Mouse (Mus musculus): Measurements from ENCODE around the gene Elk3. TPM values are rescaled to one million over a fixed set of nuclear protein-coding genes. Genes with fewer than 3 reads are reported as not detected.

Gene Elk3
- polyA plus RNA-seq, 1 experiment = 15.5 TPM

GRCm38 (mm10) chr10:93287551-93288145 is 23.3 kb downstream of the Elk3 start:
- Histone ChIP-seq H3K4me1 (ENCODE audit: control insufficient read depth, insufficient read depth, low read length) (no peaks in the 10 kb centered on the region; the same call in 1 of the 2 replicates), H3K27ac (ENCODE audit: control insufficient read depth, insufficient read depth, low read depth, low read length, poor library complexity) (no peak overlapping the region), H3K4me3 (replicated peaks; ENCODE audit: control insufficient read depth, low read depth, low read length) (no peak overlapping the region)
- 74% methylated on average over 8 of the region's 8 CpGs for WGBS
- TF ChIP-seq CTCF (IDR thresholded peaks at IDR 0.05; ENCODE audit: control insufficient read depth, insufficient read depth, low read length) = no peak
- TF ChIP-seq POLR2A (IDR thresholded peaks at IDR 0.05; ENCODE audit: borderline replicate concordance, control insufficient read depth, low read depth, low read length) = no peak

DNA sequence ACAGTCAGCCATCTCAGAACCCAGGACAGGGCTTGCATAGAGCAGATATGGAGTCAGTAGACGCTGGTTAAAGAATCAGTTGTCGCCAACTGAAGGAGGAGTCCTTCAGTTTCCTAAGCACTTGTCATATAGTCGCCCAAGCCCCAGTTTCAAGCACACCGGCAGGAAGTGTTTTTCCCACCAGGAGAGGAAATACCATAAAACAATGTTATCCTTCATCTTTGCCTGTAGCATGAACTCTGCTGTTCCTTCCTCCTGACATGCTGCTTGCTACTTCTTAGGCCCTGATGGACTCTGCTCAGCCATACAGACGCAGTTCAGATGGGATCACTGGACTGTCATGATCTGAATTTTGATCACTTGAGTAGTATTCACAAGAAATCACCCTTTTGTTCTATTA is 25.4 kb downstream of the Elk3 start:
- TF ChIP-seq POLR2A (IDR thresholded peaks at IDR 0.05; ENCODE audit: borderline replicate concordance, control insufficient read depth, low read depth, low read length) (no peak), CTCF (IDR thresholded peaks at IDR 0.05; ENCODE audit: control insufficient read depth, insufficient read depth, low read length) (no peak)
- no peak overlapping the region for H3K27ac ChIP-seq (ENCODE audit: control insufficient read depth, insufficient read depth, low read depth, low read length, poor library complexity)
- 55% methylated on average over 5 of the region's 5 CpGs for WGBS
- no peaks in the 10 kb centered on the region; the same call in 1 of the 2 replicates for H3K4me1 ChIP-seq (ENCODE audit: control insufficient read depth, insufficient read depth, low read length)
- no peak overlapping the region for H3K4me3 ChIP-seq (replicated peaks; ENCODE audit: control insufficient read depth, low read depth, low read length)

GRCm38 (mm10) chr10:93283258-93283657 is 27.7 kb downstream of the Elk3 start:
- H3K4me3 ChIP-seq (replicated peaks; ENCODE audit: control insufficient read depth, low read depth, low read length) = no peak overlapping the region
- peak; percentile 10; the same call in 1 of the 2 replicates for TF ChIP-seq CTCF (IDR thresholded peaks at IDR 0.05; ENCODE audit: control insufficient read depth, insufficient read depth, low read length)
- no peak for TF ChIP-seq POLR2A (IDR thresholded peaks at IDR 0.05; ENCODE audit: borderline replicate concordance, control insufficient read depth, low read depth, low read length)
- H3K4me1 ChIP-seq (ENCODE audit: control insufficient read depth, insufficient read depth, low read length) = no peaks in the 10 kb centered on the region; the same call in 1 of the 2 replicates
- H3K27ac ChIP-seq (ENCODE audit: control insufficient read depth, insufficient read depth, low read depth, low read length, poor library complexity) = no peak overlapping the region
- 74% methylated on average over 4 of the region's 4 CpGs for WGBS

DNA sequence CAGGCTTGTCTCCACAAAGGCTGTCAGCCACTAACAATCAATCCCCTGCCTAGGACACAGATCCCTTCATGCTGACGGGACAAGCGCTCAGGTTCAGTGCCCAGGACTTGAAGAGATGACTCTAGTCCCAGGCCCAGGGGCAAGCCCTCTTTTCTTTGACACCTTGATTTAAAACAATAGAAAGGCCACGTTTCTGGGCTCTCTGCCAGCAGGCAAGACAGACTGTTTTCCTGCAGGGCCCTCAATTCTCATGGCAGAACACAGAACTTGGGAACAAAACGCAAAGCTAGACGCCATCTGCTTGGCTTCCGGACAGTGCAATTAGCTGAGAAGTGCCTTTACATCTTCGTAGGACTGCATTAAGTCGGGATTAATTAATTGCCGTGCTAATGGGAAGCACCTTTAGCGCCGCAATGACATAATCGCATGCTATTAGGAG is 28.4 kb downstream of the Elk3 start:
- WGBS = 82% methylated on average over 12 of the region's 12 CpGs
- TF ChIP-seq CTCF (IDR thresholded peaks at IDR 0.05; ENCODE audit: control insufficient read depth, insufficient read depth, low read length) = no peak
- no peak for TF ChIP-seq POLR2A (IDR thresholded peaks at IDR 0.05; ENCODE audit: borderline replicate concordance, control insufficient read depth, low read depth, low read length)
- H3K4me3 ChIP-seq (replicated peaks; ENCODE audit: control insufficient read depth, low read depth, low read length) = no peak overlapping the region
- no peaks in the 10 kb centered on the region; the same call in 1 of the 2 replicates for H3K4me1 ChIP-seq (ENCODE audit: control insufficient read depth, insufficient read depth, low read length)
- H3K27ac ChIP-seq (ENCODE audit: control insufficient read depth, insufficient read depth, low read depth, low read length, poor library complexity) = no peak overlapping the region

DNA sequence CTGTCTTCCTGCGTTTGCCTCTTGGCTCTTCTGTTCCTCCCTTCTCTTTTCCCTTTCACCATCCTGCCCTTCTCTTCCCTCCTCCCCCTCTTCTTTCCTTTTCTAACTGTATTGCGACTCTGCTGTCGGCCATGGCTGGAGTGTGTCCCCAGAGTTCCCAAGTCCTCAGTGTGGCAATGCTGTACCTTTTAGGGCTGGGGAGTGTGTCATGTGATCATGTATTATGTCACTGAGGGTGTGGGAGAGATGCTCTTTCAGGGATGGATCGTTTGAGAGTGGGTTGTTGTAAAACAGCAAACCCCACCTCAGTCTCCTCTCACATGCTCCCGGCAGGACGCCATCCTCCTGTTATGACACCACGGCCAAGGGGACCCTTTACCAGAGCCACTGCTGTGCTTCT is 29.8 kb downstream of the Elk3 start:
- no peaks in the 10 kb centered on the region; the same call in 1 of the 2 replicates for H3K4me1 ChIP-seq (ENCODE audit: control insufficient read depth, insufficient read depth, low read length)
- H3K27ac ChIP-seq (ENCODE audit: control insufficient read depth, insufficient read depth, low read depth, low read length, poor library complexity) = no peak overlapping the region
- no peak for TF ChIP-seq POLR2A (IDR thresholded peaks at IDR 0.05; ENCODE audit: borderline replicate concordance, control insufficient read depth, low read depth, low read length)
- TF ChIP-seq CTCF (IDR thresholded peaks at IDR 0.05; ENCODE audit: control insufficient read depth, insufficient read depth, low read length) = no peak
- 66% methylated on average over 7 of the region's 7 CpGs for WGBS
- H3K4me3 ChIP-seq (replicated peaks; ENCODE audit: control insufficient read depth, low read depth, low read length) = no peak overlapping the region

DNA sequence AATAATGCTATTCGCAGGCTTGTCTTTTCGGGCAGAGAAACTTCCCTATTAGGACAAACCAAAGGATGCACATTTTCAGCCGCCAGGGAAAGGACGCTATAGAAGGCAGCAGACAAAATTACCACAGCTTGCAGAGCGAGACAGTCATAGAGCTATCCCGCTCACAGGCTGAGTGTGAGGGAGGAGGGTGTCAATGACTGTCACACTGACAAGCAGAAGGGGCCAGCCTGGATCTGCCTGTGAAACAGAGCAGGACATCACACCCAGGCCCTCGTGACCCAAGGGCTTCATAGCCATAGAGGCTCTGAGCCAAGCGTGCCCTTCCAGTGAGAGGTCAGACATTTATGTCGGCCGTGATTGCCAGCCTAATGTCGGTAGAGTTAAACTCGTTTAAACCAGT is 30.3 kb downstream of the Elk3 start:
- no peak overlapping the region for H3K4me3 ChIP-seq (replicated peaks; ENCODE audit: control insufficient read depth, low read depth, low read length)
- TF ChIP-seq CTCF (IDR thresholded peaks at IDR 0.05; ENCODE audit: control insufficient read depth, insufficient read depth, low read length) (no peak), POLR2A (IDR thresholded peaks at IDR 0.05; ENCODE audit: borderline replicate concordance, control insufficient read depth, low read depth, low read length) (no peak)
- H3K27ac ChIP-seq (ENCODE audit: control insufficient read depth, insufficient read depth, low read depth, low read length, poor library complexity) = no peak overlapping the region
- no peaks in the 10 kb centered on the region; the same call in 1 of the 2 replicates for H3K4me1 ChIP-seq (ENCODE audit: control insufficient read depth, insufficient read depth, low read length)
- WGBS = 84% methylated on average over 12 of the region's 12 CpGs

DNA sequence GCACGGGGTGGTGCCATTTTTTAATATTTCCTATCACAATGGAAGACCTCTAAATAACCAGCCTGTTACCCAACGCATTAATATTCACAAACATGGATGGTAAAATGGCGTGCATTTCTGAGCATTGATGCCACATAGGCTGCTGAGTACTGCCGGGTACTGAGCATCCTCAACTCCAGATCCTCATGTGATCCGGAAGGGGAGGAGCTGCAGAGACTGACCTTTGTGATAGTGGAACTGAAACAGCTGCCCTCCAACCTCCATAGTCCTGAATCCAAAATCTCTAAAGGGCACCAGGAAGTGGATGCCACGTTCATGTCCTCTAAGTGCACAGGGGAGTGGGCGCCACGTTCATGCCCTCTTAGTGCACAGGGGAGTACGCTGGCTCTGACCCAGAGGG is 31.9 kb downstream of the Elk3 start:
- WGBS = 77% methylated on average over 9 of the region's 9 CpGs
- Histone ChIP-seq H3K4me1 (ENCODE audit: control insufficient read depth, insufficient read depth, low read length) (peaks cover 2% of the 10 kb centered on the region; the same call in 1 of the 2 replicates), H3K27ac (ENCODE audit: control insufficient read depth, insufficient read depth, low read depth, low read length, poor library complexity) (no peak overlapping the region), H3K4me3 (replicated peaks; ENCODE audit: control insufficient read depth, low read depth, low read length) (no peak overlapping the region)
- no peak for TF ChIP-seq CTCF (IDR thresholded peaks at IDR 0.05; ENCODE audit: control insufficient read depth, insufficient read depth, low read length)
- no peak for TF ChIP-seq POLR2A (IDR thresholded peaks at IDR 0.05; ENCODE audit: borderline replicate concordance, control insufficient read depth, low read depth, low read length)

DNA sequence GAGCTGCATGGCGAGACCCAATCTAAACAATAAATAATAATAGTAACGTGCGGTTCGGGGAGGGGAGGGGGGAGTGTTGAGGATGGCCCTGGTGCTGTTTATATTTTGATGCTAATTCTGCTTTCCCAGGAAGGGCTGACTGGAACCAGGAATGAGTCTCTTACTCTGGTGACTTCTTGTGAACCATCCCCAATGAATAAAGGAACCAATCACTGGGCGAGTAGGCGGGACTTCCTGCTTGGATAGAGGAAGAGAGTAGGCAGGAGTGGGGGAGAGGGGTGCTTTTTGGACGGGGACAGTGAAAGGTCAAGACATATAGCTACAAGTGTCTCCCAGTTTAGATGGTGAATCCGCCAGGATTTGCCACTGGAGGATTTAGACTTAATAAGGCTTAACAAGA is 32.6 kb downstream of the Elk3 start:
- no peak overlapping the region for H3K4me3 ChIP-seq (replicated peaks; ENCODE audit: control insufficient read depth, low read depth, low read length)
- peaks cover 2% of the 10 kb centered on the region; the same call in 1 of the 2 replicates for H3K4me1 ChIP-seq (ENCODE audit: control insufficient read depth, insufficient read depth, low read length)
- TF ChIP-seq POLR2A (IDR thresholded peaks at IDR 0.05; ENCODE audit: borderline replicate concordance, control insufficient read depth, low read depth, low read length) (no peak), CTCF (IDR thresholded peaks at IDR 0.05; ENCODE audit: control insufficient read depth, insufficient read depth, low read length) (no peak)
- WGBS = 76% methylated on average over 8 of the region's 8 CpGs
- H3K27ac ChIP-seq (ENCODE audit: control insufficient read depth, insufficient read depth, low read depth, low read length, poor library complexity) = no peak overlapping the region
